Mouse (Mus musculus): Measurements from ENCODE around the gene Epha1.

Gene Epha1

GRCm38 (mm10) chr6:42372816-42373547 lies at the start of gene Epha1:
Epha1 (minus strand) TSS chr6:42373268.
- DNase-seq = peak; percentile 64 to 70

DNA sequence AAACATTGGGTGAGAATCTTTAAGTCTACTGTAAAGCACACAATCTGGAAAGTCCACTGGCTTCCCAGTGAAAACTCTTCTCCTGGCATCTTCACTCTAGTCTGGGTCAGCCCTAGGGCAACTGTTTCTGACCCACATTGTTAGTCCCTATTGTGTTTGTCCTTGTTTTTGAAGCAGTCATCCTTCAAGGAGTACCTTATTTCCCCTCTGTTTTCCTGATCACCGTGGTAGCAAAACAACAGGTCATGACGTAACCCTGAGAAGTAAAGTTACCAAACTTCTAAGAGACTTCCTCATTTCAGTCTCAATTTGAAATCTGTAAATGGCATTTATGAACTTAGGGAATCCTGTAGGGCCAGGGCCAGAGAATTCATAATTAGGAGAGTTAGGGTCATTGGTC lies 48.4 kb upstream of the Epha1 start:
- no peak for DNase-seq

- no peak for DNase-seq
Observed at GRCm38 (mm10) chr6:42419443-42419842, 46.4 kb upstream of the Epha1 start.

DNA sequence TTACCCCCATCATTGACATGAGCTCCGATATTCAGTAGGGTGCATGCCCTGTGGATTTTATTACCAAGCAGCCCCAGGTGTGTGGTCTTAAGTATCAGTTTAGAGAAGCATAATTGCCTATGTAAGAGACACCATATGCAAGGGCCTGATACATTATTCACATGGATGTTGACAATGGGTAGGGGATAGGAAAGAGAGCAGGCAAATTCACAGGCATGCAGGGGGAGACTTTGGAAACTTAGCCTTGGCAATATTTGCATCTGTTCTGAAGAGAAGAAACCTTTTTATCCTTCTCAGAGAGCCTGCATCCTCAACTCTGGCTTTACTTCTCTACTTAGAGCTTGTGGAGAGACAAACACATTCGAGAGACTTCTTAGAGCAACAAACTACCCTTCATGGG lies 32.1 kb upstream of the Epha1 start, which contains the start of gene Tas2r135:
Gene Tas2r135 (plus strand): TSS at position 301 of the 400 bp plus-strand sequence.
- no peak for DNase-seq

GRCm38 (mm10) chr6:42399938-42400337 lies 26.9 kb upstream of the Epha1 start, which contains the start of gene Tas2r143:
Tas2r143 (plus strand) TSS chr6:42400238.
- no peak for DNase-seq

DNA sequence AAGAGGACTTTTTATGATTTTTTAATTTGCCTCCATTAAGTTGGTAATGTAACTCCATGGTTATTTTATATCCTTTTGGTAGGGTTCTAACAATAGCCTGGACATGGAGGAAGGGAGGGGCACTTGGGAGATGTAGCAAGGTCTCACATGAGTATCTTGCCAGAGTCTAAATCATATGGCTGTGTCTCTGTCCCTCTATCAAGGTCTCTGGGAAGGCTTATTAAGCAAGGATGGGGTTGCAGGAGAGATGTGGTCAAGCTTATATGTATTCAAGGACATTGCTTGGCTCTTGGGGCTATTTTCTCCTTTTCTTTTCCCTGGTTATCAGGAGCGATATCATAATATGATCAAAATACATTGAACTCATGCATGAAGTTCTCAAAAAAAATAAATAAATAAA lies 25.9 kb upstream of the Epha1 start:
- no peak for DNase-seq

GRCm38 (mm10) chr6:42398285-42398684 lies 25.2 kb upstream of the Epha1 start:
- DNase-seq = no peak

DNA sequence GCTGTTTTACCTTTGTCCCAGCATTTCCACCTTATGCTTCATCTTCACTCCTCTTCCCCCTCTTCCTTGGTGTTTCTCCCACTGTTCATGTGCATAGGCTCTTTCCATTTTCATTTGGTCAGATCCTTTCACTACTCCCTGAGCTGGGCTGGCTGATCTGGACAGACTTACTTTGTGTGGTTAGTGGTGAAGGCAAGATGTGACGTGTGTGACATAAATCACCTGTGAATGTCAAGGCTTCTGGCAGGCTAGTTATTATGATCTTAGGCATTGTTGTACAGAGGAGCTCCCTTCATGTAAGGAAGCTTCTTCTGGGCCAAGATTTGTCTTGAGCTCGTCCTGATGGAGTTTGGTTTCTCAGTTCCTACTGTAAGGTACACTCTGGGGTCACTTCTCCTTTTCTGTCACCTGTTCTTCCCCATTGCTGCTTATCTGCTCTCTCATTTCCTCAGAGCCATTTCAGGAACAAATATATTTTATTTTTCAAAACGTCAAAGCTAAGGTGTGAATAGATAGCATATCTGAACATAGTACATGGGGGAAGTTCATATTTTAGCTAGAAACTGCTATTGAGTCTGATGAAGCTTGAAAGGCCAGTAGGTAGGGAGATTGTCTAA lies 24.1 kb upstream of the Epha1 start:
- DNase-seq = no peak

GRCm38 (mm10) chr6:42395960-42396809 lies 23.1 kb upstream of the Epha1 start:
- DNase-seq = peak; percentile 33 to 44

GRCm38 (mm10) chr6:42391796-42392330 lies 18.8 kb upstream of the Epha1 start:
- no peak for DNase-seq

DNA sequence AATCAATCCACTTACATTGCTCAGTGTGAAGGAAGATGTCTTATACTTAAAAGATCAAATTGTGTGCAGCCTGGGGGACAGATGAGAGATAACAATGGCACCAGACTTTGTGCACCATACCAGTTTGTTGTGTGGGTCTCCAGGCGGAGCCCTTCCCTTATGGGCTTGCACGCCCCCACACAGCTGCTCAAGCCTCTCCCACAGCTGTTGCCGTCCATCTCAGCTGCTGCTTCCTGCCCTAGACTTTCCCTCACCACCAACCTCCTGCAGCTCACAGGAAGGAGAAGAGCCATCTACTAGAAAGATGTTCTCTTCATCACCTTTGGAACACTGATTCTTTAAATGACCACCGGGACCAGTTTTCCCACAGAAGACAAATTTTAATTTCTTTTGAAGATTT lies 12.6 kb upstream of the Epha1 start:
- no peak for DNase-seq

GRCm38 (mm10) chr6:42383360-42383759 lies 10.3 kb upstream of the Epha1 start:
- no peak for DNase-seq

DNA sequence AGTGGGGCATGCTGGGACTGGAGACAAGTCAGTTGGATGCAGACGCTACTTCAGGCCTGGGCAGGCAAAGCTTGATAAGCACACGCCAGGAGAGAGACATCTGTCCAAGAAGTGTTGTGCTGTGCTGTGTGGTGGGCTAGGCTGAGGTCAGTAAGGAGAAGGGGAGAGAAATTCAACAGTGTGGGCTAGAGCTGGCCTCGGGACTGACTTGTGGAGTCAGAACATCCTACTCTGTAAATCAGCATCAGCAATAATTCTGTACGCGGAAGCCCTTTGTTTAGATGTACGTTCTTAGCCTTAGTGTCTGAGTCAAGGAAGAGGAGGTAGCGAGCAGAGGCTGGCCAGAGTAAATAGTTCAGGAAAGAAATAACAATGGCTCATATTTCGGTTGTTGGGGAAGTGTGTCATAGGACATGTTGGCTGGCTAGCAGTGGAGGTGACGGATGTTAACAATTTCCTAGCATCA lies 8.9 kb upstream of the Epha1 start:
- no peak for DNase-seq

GRCm38 (mm10) chr6:42381221-42381620 lies 8.2 kb upstream of the Epha1 start:
- DNase-seq = no peak

- DNase-seq = peak; percentile 55 to 64
Observed at GRCm38 (mm10) chr6:42380416-42381144, 7.5 kb upstream of the Epha1 start.

DNA sequence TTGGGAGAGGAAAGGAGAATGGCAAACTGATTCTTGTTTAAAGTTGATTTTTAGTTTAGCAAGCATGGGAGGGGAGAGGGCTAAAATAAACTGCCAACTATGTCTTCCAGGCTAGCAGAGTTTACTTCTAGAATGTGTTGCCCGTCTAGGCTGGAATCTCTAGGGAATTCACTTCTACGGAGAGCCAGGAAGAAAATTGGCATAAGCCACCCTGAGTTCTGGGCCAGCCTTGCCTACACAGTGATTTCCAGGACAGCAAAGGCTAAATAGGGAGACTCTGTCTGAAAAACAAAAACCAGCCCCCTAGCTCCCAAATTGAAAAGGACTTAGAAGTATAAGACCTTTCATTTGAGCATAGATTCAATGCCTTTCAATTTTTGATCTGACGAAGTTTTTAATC lies 6.5 kb upstream of the Epha1 start:
- DNase-seq = no peak

DNA sequence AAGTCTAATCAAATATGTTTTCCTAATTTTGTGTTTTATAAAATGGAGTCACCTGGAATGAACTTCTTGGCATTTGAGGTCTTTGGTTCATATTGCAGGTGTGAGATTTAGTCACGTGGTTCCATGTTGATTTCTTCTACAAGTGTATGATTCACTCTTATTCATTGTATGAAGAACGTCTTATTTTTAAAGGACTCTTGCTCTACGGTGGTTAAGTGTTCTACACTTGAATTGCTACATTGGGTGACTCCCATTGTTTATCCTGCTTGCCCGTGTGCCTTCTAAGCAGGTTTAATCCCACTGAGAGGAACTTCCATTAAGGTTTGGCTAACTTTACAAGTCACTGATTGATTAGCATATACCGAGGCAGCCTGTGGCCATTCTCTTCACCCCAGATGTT lies 4.2 kb upstream of the Epha1 start:
- no peak for DNase-seq

GRCm38 (mm10) chr6:42376504-42377019 lies 3.5 kb upstream of the Epha1 start:
- DNase-seq = no peak

GRCm38 (mm10) chr6:42376016-42376415 lies 2.9 kb upstream of the Epha1 start:
- no peak for DNase-seq

DNA sequence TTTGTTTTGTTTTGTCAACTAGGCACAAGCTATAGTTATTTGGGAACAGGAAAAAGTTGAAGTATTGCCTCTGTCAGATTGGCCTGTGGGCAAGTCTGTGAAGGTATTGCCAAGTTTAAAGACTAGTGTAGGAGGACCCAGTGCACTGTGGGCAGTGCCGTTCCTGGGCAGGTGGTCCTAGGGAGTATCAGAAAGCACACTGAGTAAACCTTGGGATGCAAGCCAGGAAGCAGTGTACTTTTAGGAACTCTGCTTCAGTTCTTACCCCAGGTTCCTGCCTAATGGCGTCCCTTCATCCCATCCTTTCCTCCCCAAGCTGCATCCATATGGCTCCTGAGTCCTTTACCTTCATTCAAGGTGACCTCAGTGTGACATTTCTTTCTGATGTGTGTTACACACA lies 2.1 kb upstream of the Epha1 start:
- no peak for DNase-seq

DNA sequence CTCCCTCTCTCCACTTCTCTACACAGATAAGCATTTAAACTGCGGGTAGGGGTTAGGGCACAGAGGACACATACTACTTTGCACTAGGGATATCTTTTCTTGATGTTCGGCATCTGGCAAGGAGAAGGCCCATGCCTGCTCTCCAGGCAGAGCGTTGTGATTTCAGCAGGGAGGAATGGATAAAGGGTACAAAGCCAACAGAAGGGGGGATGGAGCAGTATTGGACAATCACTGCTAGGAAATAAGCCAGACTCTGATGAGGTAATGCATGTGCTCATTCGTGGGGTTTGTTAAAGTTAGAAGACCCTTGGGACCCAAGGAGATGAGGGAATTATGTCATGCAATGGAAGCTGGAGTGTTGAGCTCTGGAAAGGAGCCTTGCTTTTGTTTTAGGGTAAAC lies 1.6 kb upstream of the Epha1 start:
- no peak for DNase-seq
